Mouse (Mus musculus): ENCODE results near the gene Khk.

Gene Khk

GRCm38 (mm10) chr5:30913060-30913841 is 8.0 kb upstream of the Khk start, which contains the start of gene Emilin1:
TSS of gene Emilin1 (plus strand) at chr5:30913402.
- peak; percentile 73 for DNase-seq

GRCm38 (mm10) chr5:30914101-30914635 is 7.1 kb upstream of the Khk start:
- no peak for DNase-seq

- no peak for DNase-seq
These were observed 6.4 kb upstream of the Khk start for GRCm38 (mm10) chr5:30914849-30915248.

- no peak for DNase-seq
These were observed 5.8 kb upstream of the Khk start for GRCm38 (mm10) chr5:30915456-30915855.

GRCm38 (mm10) chr5:30915974-30916433 is 5.2 kb upstream of the Khk start:
- peak; percentile 79 for DNase-seq

- no peak for DNase-seq
These were observed 4.4 kb upstream of the Khk start for GRCm38 (mm10) chr5:30916841-30917240.

- no peak for DNase-seq
These were observed 3.9 kb upstream of the Khk start for GRCm38 (mm10) chr5:30917348-30917747.

GRCm38 (mm10) chr5:30917891-30918670 is 3.1 kb upstream of the Khk start:
- no peak for DNase-seq

- DNase-seq: no peak
These were observed 2.5 kb upstream of the Khk start for GRCm38 (mm10) chr5:30918691-30919090.

- no peak for DNase-seq
These were observed 1.2 kb upstream of the Khk start for GRCm38 (mm10) chr5:30919831-30920614.

GRCm38 (mm10) chr5:30920621-30921020 is 610 bp upstream of the Khk start:
- DNase-seq: no peak

- DNase-seq: no peak
These were observed 1.4 kb downstream of the Khk start for GRCm38 (mm10) chr5:30922581-30923041.

- DNase-seq: no peak
These were observed 1.9 kb downstream of the Khk start for GRCm38 (mm10) chr5:30923119-30923518.

GRCm38 (mm10) chr5:30924614-30925013 is 3.4 kb downstream of the Khk start:
- no peak for DNase-seq

- no peak for DNase-seq
These were observed 4.0 kb downstream of the Khk start for GRCm38 (mm10) chr5:30925217-30925616.

- no peak for DNase-seq
These were observed 4.8 kb downstream of the Khk start for GRCm38 (mm10) chr5:30926073-30926472.

GRCm38 (mm10) chr5:30927945-30928529 is 6.8 kb downstream of the Khk start:
- no peak for DNase-seq

- DNase-seq: peak; percentile 57
These were observed 8.9 kb downstream of the Khk start for GRCm38 (mm10) chr5:30930121-30930520.

- DNase-seq: no peak
These were observed 9.6 kb downstream of the Khk start for GRCm38 (mm10) chr5:30930846-30931245.

- DNase-seq: no peak
These were observed 10.1 kb downstream of the Khk start for GRCm38 (mm10) chr5:30931378-30931777.

- DNase-seq: no peak
These were observed 12.5 kb downstream of the Khk start for GRCm38 (mm10) chr5:30933705-30934104.

GRCm38 (mm10) chr5:30934725-30935461 is 13.7 kb downstream of the Khk start:
- DNase-seq: no peak

Measured in liver (tissue).